15 mouse cellular contexts compared by ENCODE assay signal in genomic region chr11:86591931-86592616, GRCm38 (mm10). TPM values are rescaled to one million over a fixed set of nuclear protein-coding genes. Genes with fewer than 3 reads are reported as not detected.
DNase-seq lines count a peak whose midpoint lies in the region; ATAC-seq and TF ChIP-seq lines count a peak whose summit lies in the region.
"Had no signal": no experiment of that assay in that cellular context is flagged by ENCODE, and none has a peak within 500 bp of the region (broad histone marks: within the 10 kb centered on the region; RNA-seq: fewer than 3 reads in every experiment).

No protein-coding gene starts in this region.

- peaks cover 9% of the 10 kb centered on the region for H3K4me1 ChIP-seq in heart, postnatal 0 days (ENCODE audit: control insufficient read depth, insufficient read depth)
- H3K4me1 ChIP-seq in lung, postnatal 0 days (ENCODE audit: insufficient read depth, low read depth, low read length), result peaks cover 21% of the 10 kb centered on the region; the same call in 1 of the 2 replicates
- peaks cover 5% of the 10 kb centered on the region for H3K4me1 ChIP-seq in brown adipose tissue, adult 24 weeks (ENCODE audit: control insufficient read depth, insufficient read depth, insufficient read length, low read length)
- H3K4me1 ChIP-seq in liver, embryonic 15.5 days (replicated peaks), result peaks cover 53% of the 10 kb centered on the region
- H3K4me1 ChIP-seq in hindbrain, embryonic 10.5 days (replicated peaks), result peaks cover 11% of the 10 kb centered on the region

- no peaks in the 10 kb centered on the region for H3K36me3 ChIP-seq in heart, postnatal 0 days (replicated peaks; ENCODE audit: control insufficient read depth, insufficient read depth, low read length)
- no peaks in the 10 kb centered on the region for H3K36me3 ChIP-seq in lung, postnatal 0 days (ENCODE audit: insufficient read depth, low read length)
- H3K36me3 ChIP-seq in liver, embryonic 15.5 days (replicated peaks), result peaks cover 4% of the 10 kb centered on the region; the same call in 1 of the 2 replicates
- H3K36me3 ChIP-seq in hindbrain, embryonic 10.5 days, result no peaks in the 10 kb centered on the region
- H3K36me3 ChIP-seq: neural tube, embryonic 13.5 days had no signal

- no peak overlapping the region for H3K4me2 ChIP-seq in heart, postnatal 0 days (ENCODE audit: low read depth, low read length)
- H3K4me2 ChIP-seq in lung, postnatal 0 days (replicated peaks; ENCODE audit: low read depth, low read length), result no peak overlapping the region
- H3K4me2 ChIP-seq in liver, embryonic 15.5 days, result no peak overlapping the region
- H3K4me2 ChIP-seq: limb, embryonic 12.5 days; neural tube, embryonic 13.5 days had no signal

- H3K4me3 ChIP-seq in heart, postnatal 0 days (ENCODE audit: low read depth, low read length), result no peak overlapping the region
- no peak overlapping the region for H3K4me3 ChIP-seq in lung, postnatal 0 days (ENCODE audit: low read depth, low read length)
- no peak overlapping the region for H3K4me3 ChIP-seq in brown adipose tissue, adult 24 weeks (ENCODE audit: insufficient read depth, low read depth, low read length)
- no peak overlapping the region for H3K4me3 ChIP-seq in liver, embryonic 15.5 days (replicated peaks)
- H3K4me3 ChIP-seq in hindbrain, embryonic 10.5 days, result no peak overlapping the region
- H3K4me3 ChIP-seq: left cerebral cortex, adult 2 months; limb, embryonic 12.5 days; neural tube, embryonic 13.5 days had no signal

- no peaks in the 10 kb centered on the region for H3K27me3 ChIP-seq in heart, postnatal 0 days (ENCODE audit: control insufficient read depth, insufficient read depth, low read length)
- no peaks in the 10 kb centered on the region for H3K27me3 ChIP-seq in lung, postnatal 0 days (replicated peaks; ENCODE audit: insufficient read depth, low read length)
- H3K27me3 ChIP-seq in liver, embryonic 15.5 days, result no peaks in the 10 kb centered on the region
- H3K27me3 ChIP-seq in hindbrain, embryonic 10.5 days (ENCODE audit: insufficient read depth, poor library complexity, severe bottlenecking), result no peaks in the 10 kb centered on the region
- H3K27me3 ChIP-seq: limb, embryonic 12.5 days; neural tube, embryonic 13.5 days; Patski had no signal

- TF ChIP-seq EP300 in heart, postnatal 0 days (IDR thresholded peaks at IDR 0.05; ENCODE audit: low read depth), result no peak
- TF ChIP-seq EP300 in lung, postnatal 0 days (IDR thresholded peaks at IDR 0.05), result no peak

- 81% methylated on average over 2 of the region's 2 CpGs for WGBS in heart, postnatal 0 days
- WGBS in lung, postnatal 0 days, result 74% methylated on average over 2 of the region's 2 CpGs
- 61% methylated on average over 2 of the region's 2 CpGs for WGBS in liver, embryonic 15.5 days (ENCODE audit: insufficient replicate concordance)
- WGBS in hindbrain, embryonic 10.5 days, result 86% methylated on average over 2 of the region's 2 CpGs

- H3K27ac ChIP-seq in heart, postnatal 0 days (ENCODE audit: low read depth), result peak overlapping the region; percentile 72
- peak overlapping the region; percentile 82 for H3K27ac ChIP-seq in lung, postnatal 0 days (ENCODE audit: low read length)
- H3K27ac ChIP-seq in brown adipose tissue, adult 24 weeks (replicated peaks; ENCODE audit: low read depth, low read length), result peak overlapping the region; percentile 66
- peak overlapping the region; percentile 39; the same call in 1 of the 2 replicates for H3K27ac ChIP-seq in liver, embryonic 15.5 days (replicated peaks)
- no peak overlapping the region for H3K27ac ChIP-seq in hindbrain, embryonic 10.5 days
- H3K27ac ChIP-seq: left cerebral cortex, adult 2 months; limb, embryonic 12.5 days; neural tube, embryonic 13.5 days had no signal

- no peak for ATAC-seq in heart, postnatal 0 days (ENCODE audit: insufficient read depth, low read depth)
- no peak for ATAC-seq in lung, postnatal 0 days
- ATAC-seq in liver, embryonic 15.5 days (ENCODE audit: insufficient read depth), result no peak

- H3K9me3 ChIP-seq in heart, postnatal 0 days (replicated peaks; ENCODE audit: control insufficient read depth, low read length), result no peaks in the 10 kb centered on the region
- no peaks in the 10 kb centered on the region for H3K9me3 ChIP-seq in lung, postnatal 0 days (ENCODE audit: low read length)
- no peaks in the 10 kb centered on the region for H3K9me3 ChIP-seq in liver, embryonic 15.5 days (replicated peaks)
- no peaks in the 10 kb centered on the region for H3K9me3 ChIP-seq in hindbrain, embryonic 10.5 days
- H3K9me3 ChIP-seq: limb, embryonic 12.5 days; neural tube, embryonic 13.5 days had no signal

- intact Hi-C loops in heart, postnatal 10 days (cut with DNase I), result no loop called here

- TF ChIP-seq CTCF in heart, postnatal 0 days (IDR thresholded peaks at IDR 0.05; ENCODE audit: low read depth), result no peak
- no peak for TF ChIP-seq CTCF in lung, postnatal 0 days (IDR thresholded peaks at IDR 0.05)

- no peak overlapping the region for H3K9ac ChIP-seq in heart, postnatal 0 days (replicated peaks; ENCODE audit: low read depth, low read length)
- no peak overlapping the region for H3K9ac ChIP-seq in lung, postnatal 0 days (replicated peaks; ENCODE audit: low read depth)
- H3K9ac ChIP-seq in liver, embryonic 15.5 days, result no peak overlapping the region
- H3K9ac ChIP-seq: limb, embryonic 12.5 days; neural tube, embryonic 13.5 days had no signal

- no peak for DNase-seq in heart, postnatal 0 days (ENCODE audit: low spot score)
- no peak for DNase-seq in heart, postnatal 10 days
- DNase-seq in lung, postnatal 0 days (ENCODE audit: low spot score), result no peak
- DNase-seq in lung, postnatal 10 days, result no peak
- no peak for DNase-seq in left cerebral cortex, adult 18-20 months (ENCODE audit: low spot score in 2 of 2)
- no peak for DNase-seq in hindbrain, embryonic 10.5 days (ENCODE audit: low spot score)
- DNase-seq: adrenal gland, adult 8-10 months; cerebellum, postnatal 10 days; right cerebral cortex, postnatal 4 days had no signal

RNA-seq across cellular contexts. Expression of gene Tubd1, which starts 47.3 kb away (rescaled TPM):
- total RNA-seq in heart, postnatal 0 days (2014; rRNA removed; ENCODE audit: low replicate concordance), result 2.5 and 16.6 TPM in 2 replicates
- polyA plus RNA-seq in heart, postnatal 0 days (2015; fragmentation: Nextera tagmentation; extraction: Ambion mirVana), result 8.0 and 10.6 TPM in 2 replicates
- total RNA-seq in heart, postnatal 10 days (2021), result 1 to 10 TPM; 5.5 to 6.2 TPM
- polyA plus RNA-seq in lung, postnatal 0 days (2015; fragmentation: Nextera tagmentation; extraction: Ambion mirVana), result 7.3 and 7.5 TPM in 2 replicates
- 7.5 and 9.3 TPM in 2 replicates for polyA plus RNA-seq in brown adipose tissue, adult 24 weeks (2012; ENCODE audit: insufficient read depth, insufficient read length, missing spikeins)
- 9.8 and 9.9 TPM in 2 replicates for polyA plus RNA-seq in liver, embryonic 15.5 days (2015; fragmentation: Nextera tagmentation; extraction: Ambion mirVana)
- total RNA-seq in left cerebral cortex, adult 18-20 months (2021), result 1 to 10 TPM; 4.8 to 5.0 TPM
- polyA plus RNA-seq in hindbrain, embryonic 10.5 days (2016; fragmentation: Nextera tagmentation; extraction: Ambion mirVana), result 12.7 and 12.8 TPM in 2 replicates

RNA-seq across cellular contexts. Expression of gene Rps6kb1, which starts 47.5 kb away (rescaled TPM):
- 10.5 and 13.2 TPM in 2 replicates for total RNA-seq in heart, postnatal 0 days (2014; rRNA removed; ENCODE audit: low replicate concordance)
- 32.7 and 37.1 TPM in 2 replicates for polyA plus RNA-seq in heart, postnatal 0 days (2015; fragmentation: Nextera tagmentation; extraction: Ambion mirVana)
- 10 to 100 TPM; 26.0 to 29.2 TPM for total RNA-seq in heart, postnatal 10 days (2021)
- polyA plus RNA-seq in lung, postnatal 0 days (2015; fragmentation: Nextera tagmentation; extraction: Ambion mirVana), result 35.5 and 35.6 TPM in 2 replicates
- polyA plus RNA-seq in brown adipose tissue, adult 24 weeks (2012; ENCODE audit: insufficient read depth, insufficient read length, missing spikeins), result 42.7 and 44.0 TPM in 2 replicates
- polyA plus RNA-seq in liver, embryonic 15.5 days (2015; fragmentation: Nextera tagmentation; extraction: Ambion mirVana), result 18.9 and 23.5 TPM in 2 replicates
- 10 to 100 TPM; 35.5 to 36.7 TPM for total RNA-seq in left cerebral cortex, adult 18-20 months (2021)
- 43.5 and 53.6 TPM in 2 replicates for polyA plus RNA-seq in hindbrain, embryonic 10.5 days (2016; fragmentation: Nextera tagmentation; extraction: Ambion mirVana)
